Mouse (Mus musculus): ENCODE data around the gene Cd2bp2. TPM values are rescaled to one million over a fixed set of nuclear protein-coding genes. Genes with fewer than 3 reads are reported as not detected.

The Cd2bp2 gene
- polyA plus RNA-seq, 1 experiment from 2014 or later = 42.1 TPM

GRCm38 (mm10) chr7:127152464-127152863 is 43.4 kb downstream of the Cd2bp2 start:
- Histone ChIP-seq H3K9me3 (peaks cover 3% of the 10 kb centered on the region; the same call in 1 of the 2 replicates), H3K27me3 (replicated peaks) (no peaks in the 10 kb centered on the region), H3K4me2 (no peak overlapping the region), H3K9ac (no peak overlapping the region), H3K27ac (replicated peaks) (no peak overlapping the region), H3K36me3 (no peaks in the 10 kb centered on the region), H3K4me3 (no peak overlapping the region), H3K4me1 (peaks cover 26% of the 10 kb centered on the region)
- no peak for ATAC-seq (ENCODE audit: extremely low read depth, insufficient number of reproducible peaks, low FRiP score, low TSS enrichment)
- whole genome bisulfite sequencing = 85% methylated on average over 6 of the region's 6 CpGs

DNA sequence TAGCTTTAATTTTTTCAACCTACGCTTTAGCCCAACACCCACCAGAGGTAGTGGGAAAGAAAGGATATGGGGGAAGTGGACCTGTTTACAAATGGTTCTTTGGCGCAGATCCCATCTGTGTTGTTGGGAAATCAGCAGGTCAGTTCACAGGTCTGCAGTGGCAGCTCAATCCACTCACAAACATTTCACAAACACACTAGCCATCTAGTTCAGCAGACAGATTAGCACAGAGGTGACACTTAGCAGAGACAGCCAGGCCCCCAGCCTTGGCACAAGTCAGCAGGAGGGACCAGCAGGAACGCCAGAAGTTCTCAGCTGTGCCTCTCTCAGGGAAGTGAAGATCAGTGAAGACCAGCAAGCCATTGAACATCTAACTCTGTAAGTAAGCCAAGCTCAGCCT is 47.9 kb downstream of the Cd2bp2 start:
- Histone ChIP-seq H3K4me1 (peaks cover 20% of the 10 kb centered on the region; the same call in 1 of the 2 replicates), H3K4me2 (no peak overlapping the region), H3K36me3 (no peaks in the 10 kb centered on the region), H3K27ac (replicated peaks) (no peak overlapping the region; the same call in 1 of the 2 replicates), H3K9ac (no peak overlapping the region), H3K27me3 (replicated peaks) (no peaks in the 10 kb centered on the region), H3K4me3 (no peak overlapping the region), H3K9me3 (no peaks in the 10 kb centered on the region)
- ATAC-seq (ENCODE audit: extremely low read depth, insufficient number of reproducible peaks, low FRiP score, low TSS enrichment) = no peak
- WGBS = 36% methylated on average over 3 of the region's 3 CpGs

GRCm38 (mm10) chr7:127146267-127146603 is 49.6 kb downstream of the Cd2bp2 start:
- Histone ChIP-seq H3K27ac (replicated peaks) (no peak overlapping the region), H3K27me3 (replicated peaks) (no peaks in the 10 kb centered on the region), H3K4me3 (no peak overlapping the region), H3K9me3 (no peaks in the 10 kb centered on the region), H3K4me2 (no peak overlapping the region), H3K36me3 (no peaks in the 10 kb centered on the region), H3K9ac (no peak overlapping the region), H3K4me1 (peaks cover 20% of the 10 kb centered on the region; the same call in 1 of the 2 replicates)
- no peak for ATAC-seq (ENCODE audit: extremely low read depth, insufficient number of reproducible peaks, low FRiP score, low TSS enrichment)
- WGBS = 57% methylated on average over 2 of the region's 2 CpGs

- no peaks in the 10 kb centered on the region for H3K9me3 ChIP-seq
- peaks cover 15% of the 10 kb centered on the region; the same call in 1 of the 2 replicates for H3K4me1 ChIP-seq
- no peak overlapping the region for H3K9ac ChIP-seq
- no peaks in the 10 kb centered on the region for H3K36me3 ChIP-seq
- no peaks in the 10 kb centered on the region for H3K27me3 ChIP-seq (replicated peaks)
- no peak for ATAC-seq (ENCODE audit: extremely low read depth, insufficient number of reproducible peaks, low FRiP score, low TSS enrichment)
- H3K4me2 ChIP-seq = no peak overlapping the region
- WGBS = 46% methylated on average over 9 of the region's 9 CpGs
- H3K27ac ChIP-seq (replicated peaks) = no peak overlapping the region
- no peak overlapping the region for H3K4me3 ChIP-seq
Measured at GRCm38 (mm10) chr7:127145387-127146266, 50.2 kb downstream of the Cd2bp2 start.

GRCm38 (mm10) chr7:127144412-127144811 is 51.4 kb downstream of the Cd2bp2 start:
- H3K27me3 ChIP-seq (replicated peaks) = no peaks in the 10 kb centered on the region
- no peak overlapping the region for H3K4me3 ChIP-seq
- H3K4me1 ChIP-seq = peaks cover 13% of the 10 kb centered on the region; the same call in 1 of the 2 replicates
- WGBS = 61% methylated on average over 7 of the region's 7 CpGs
- no peaks in the 10 kb centered on the region for H3K36me3 ChIP-seq
- H3K27ac ChIP-seq (replicated peaks) = no peak overlapping the region
- no peak overlapping the region for H3K4me2 ChIP-seq
- no peak for ATAC-seq (ENCODE audit: extremely low read depth, insufficient number of reproducible peaks, low FRiP score, low TSS enrichment)
- H3K9me3 ChIP-seq = no peaks in the 10 kb centered on the region
- no peak overlapping the region for H3K9ac ChIP-seq

- Histone ChIP-seq H3K4me3 (no peak overlapping the region), H3K27ac (replicated peaks) (no peak overlapping the region), H3K36me3 (no peaks in the 10 kb centered on the region), H3K9me3 (no peaks in the 10 kb centered on the region), H3K27me3 (replicated peaks) (no peaks in the 10 kb centered on the region), H3K4me2 (no peak overlapping the region), H3K9ac (no peak overlapping the region), H3K4me1 (peaks cover 7% of the 10 kb centered on the region; the same call in 1 of the 2 replicates)
- ATAC-seq (ENCODE audit: extremely low read depth, insufficient number of reproducible peaks, low FRiP score, low TSS enrichment) = no peak
- WGBS = 73% methylated on average over 4 of the region's 4 CpGs
Measured at GRCm38 (mm10) chr7:127142666-127143065, 53.2 kb downstream of the Cd2bp2 start.

- Histone ChIP-seq H3K9me3 (no peaks in the 10 kb centered on the region), H3K4me3 (no peak overlapping the region), H3K9ac (no peak overlapping the region), H3K27ac (replicated peaks) (no peak overlapping the region), H3K27me3 (replicated peaks) (no peaks in the 10 kb centered on the region), H3K4me2 (no peak overlapping the region), H3K36me3 (no peaks in the 10 kb centered on the region), H3K4me1 (peaks cover 5% of the 10 kb centered on the region; the same call in 1 of the 2 replicates)
- 46% methylated on average over 2 of the region's 2 CpGs for WGBS
- no peak for ATAC-seq (ENCODE audit: extremely low read depth, insufficient number of reproducible peaks, low FRiP score, low TSS enrichment)
Measured at GRCm38 (mm10) chr7:127142214-127142613, 53.6 kb downstream of the Cd2bp2 start.

Other genes with a start within 250 kb of the Cd2bp2 start
- gene Asphd1, start 246.5 kb downstream of the Cd2bp2 start, polyA plus RNA-seq (2015; fragmentation: Nextera tagmentation; extraction: Ambion mirVana) = 0.20 TPM in 2 replicates
- gene Sez6l2, start 245.5 kb downstream of the Cd2bp2 start, polyA plus RNA-seq (2015; fragmentation: Nextera tagmentation; extraction: Ambion mirVana) = 0.19 and 0.73 TPM in 2 replicates
- 69.5 and 79.9 TPM in 2 replicates for gene Cdipt, start 220.1 kb downstream of the Cd2bp2 start, polyA plus RNA-seq (2015; fragmentation: Nextera tagmentation; extraction: Ambion mirVana)
- 0.59 and 1.7 TPM in 2 replicates for gene Cdiptos, start 220.0 kb downstream of the Cd2bp2 start, polyA plus RNA-seq (2015; fragmentation: Nextera tagmentation; extraction: Ambion mirVana)
- gene Mvp, start 181.4 kb downstream of the Cd2bp2 start, polyA plus RNA-seq (2015; fragmentation: Nextera tagmentation; extraction: Ambion mirVana) = 11.2 and 11.9 TPM in 2 replicates
- 0.38 and 0.44 TPM in 2 replicates for gene Pagr1b, start 179.6 kb downstream of the Cd2bp2 start, polyA plus RNA-seq (2015; fragmentation: Nextera tagmentation; extraction: Ambion mirVana)
- gene Pagr1a, start 178.7 kb downstream of the Cd2bp2 start, polyA plus RNA-seq (2015; fragmentation: Nextera tagmentation; extraction: Ambion mirVana) = 55.6 and 76.2 TPM in 2 replicates
- gene Gm42742, start 175.0 kb downstream of the Cd2bp2 start, polyA plus RNA-seq (2015; fragmentation: Nextera tagmentation; extraction: Ambion mirVana) = 13.8 and 25.7 TPM in 2 replicates
- gene Prrt2, start 174.8 kb downstream of the Cd2bp2 start, polyA plus RNA-seq (2015; fragmentation: Nextera tagmentation; extraction: Ambion mirVana) = 1.6 TPM in 2 replicates
- gene Maz, start 169.0 kb downstream of the Cd2bp2 start, polyA plus RNA-seq (2015; fragmentation: Nextera tagmentation; extraction: Ambion mirVana) = 31.0 and 34.5 TPM in 2 replicates
- gene Kif22, start 153.6 kb downstream of the Cd2bp2 start, polyA plus RNA-seq (2015; fragmentation: Nextera tagmentation; extraction: Ambion mirVana) = 72.4 and 79.2 TPM in 2 replicates
- not detected in 2 replicates for gene Zg16, start 108.7 kb downstream of the Cd2bp2 start, polyA plus RNA-seq (2015; fragmentation: Nextera tagmentation; extraction: Ambion mirVana)
- gene AI467606, start 104.7 kb downstream of the Cd2bp2 start, polyA plus RNA-seq (2015; fragmentation: Nextera tagmentation; extraction: Ambion mirVana) = 1.0 and 1.1 TPM in 2 replicates
- gene Qprt, start 73.8 kb downstream of the Cd2bp2 start, polyA plus RNA-seq (2015; fragmentation: Nextera tagmentation; extraction: Ambion mirVana) = 3.2 and 4.7 TPM in 2 replicates
- gene Spn, start 58.2 kb downstream of the Cd2bp2 start, polyA plus RNA-seq (2015; fragmentation: Nextera tagmentation; extraction: Ambion mirVana) = 0.13 and 0.36 TPM in 2 replicates
- gene Tbc1d10b, start 12.4 kb upstream of the Cd2bp2 start, polyA plus RNA-seq (2015; fragmentation: Nextera tagmentation; extraction: Ambion mirVana) = 18.0 and 18.2 TPM in 2 replicates
- 17.0 and 24.9 TPM in 2 replicates for gene Mylpf, start 12.8 kb upstream of the Cd2bp2 start, polyA plus RNA-seq (2015; fragmentation: Nextera tagmentation; extraction: Ambion mirVana)
- 21.4 and 24.1 TPM in 2 replicates for gene Zfp553, start 37.0 kb upstream of the Cd2bp2 start, polyA plus RNA-seq (2015; fragmentation: Nextera tagmentation; extraction: Ambion mirVana)
- 23.1 and 23.2 TPM in 2 replicates for gene Sept1, start 37.1 kb upstream of the Cd2bp2 start, polyA plus RNA-seq (2015; fragmentation: Nextera tagmentation; extraction: Ambion mirVana)
- gene Zfp771, start 48.2 kb upstream of the Cd2bp2 start, polyA plus RNA-seq (2015; fragmentation: Nextera tagmentation; extraction: Ambion mirVana) = 32.6 and 32.9 TPM in 2 replicates
- gene Dctpp1, start 64.7 kb upstream of the Cd2bp2 start, polyA plus RNA-seq (2015; fragmentation: Nextera tagmentation; extraction: Ambion mirVana) = 161 and 179 TPM in 2 replicates
- 57.1 and 61.6 TPM in 2 replicates for gene Sephs2, start 78.0 kb upstream of the Cd2bp2 start, polyA plus RNA-seq (2015; fragmentation: Nextera tagmentation; extraction: Ambion mirVana)
- 0.98 and 1.2 TPM in 2 replicates for gene Itgal, start 100.2 kb upstream of the Cd2bp2 start, polyA plus RNA-seq (2015; fragmentation: Nextera tagmentation; extraction: Ambion mirVana)
- 16.5 and 16.6 TPM in 2 replicates for gene Zfp768, start 149.5 kb upstream of the Cd2bp2 start, polyA plus RNA-seq (2015; fragmentation: Nextera tagmentation; extraction: Ambion mirVana)
- gene Zfp747, start 180.0 kb upstream of the Cd2bp2 start, polyA plus RNA-seq (2015; fragmentation: Nextera tagmentation; extraction: Ambion mirVana) = 4.7 and 5.3 TPM in 2 replicates
- gene 9130019O22Rik, start 191.1 kb upstream of the Cd2bp2 start, polyA plus RNA-seq (2015; fragmentation: Nextera tagmentation; extraction: Ambion mirVana) = 3.6 TPM in 2 replicates
- gene E430018J23Rik, start 197.6 kb upstream of the Cd2bp2 start, polyA plus RNA-seq (2015; fragmentation: Nextera tagmentation; extraction: Ambion mirVana) = 4.3 and 4.9 TPM in 2 replicates
- 4.6 and 5.0 TPM in 2 replicates for gene Zfp764, start 210.8 kb upstream of the Cd2bp2 start, polyA plus RNA-seq (2015; fragmentation: Nextera tagmentation; extraction: Ambion mirVana)
- gene Zfp688, start 226.0 kb upstream of the Cd2bp2 start, polyA plus RNA-seq (2015; fragmentation: Nextera tagmentation; extraction: Ambion mirVana) = 13.5 and 16.3 TPM in 2 replicates

Measured in heart, embryonic 13.5 days (tissue).